Mouse (Mus musculus): ENCODE data around the gene Tek. TPM values are rescaled to one million over a fixed set of nuclear protein-coding genes. Genes with fewer than 3 reads are reported as not detected.

The Tek gene
- 6.0 and 7.3 TPM in 2 replicates for polyA plus RNA-seq (2015; fragmentation: Nextera tagmentation; extraction: Ambion mirVana)

DNA sequence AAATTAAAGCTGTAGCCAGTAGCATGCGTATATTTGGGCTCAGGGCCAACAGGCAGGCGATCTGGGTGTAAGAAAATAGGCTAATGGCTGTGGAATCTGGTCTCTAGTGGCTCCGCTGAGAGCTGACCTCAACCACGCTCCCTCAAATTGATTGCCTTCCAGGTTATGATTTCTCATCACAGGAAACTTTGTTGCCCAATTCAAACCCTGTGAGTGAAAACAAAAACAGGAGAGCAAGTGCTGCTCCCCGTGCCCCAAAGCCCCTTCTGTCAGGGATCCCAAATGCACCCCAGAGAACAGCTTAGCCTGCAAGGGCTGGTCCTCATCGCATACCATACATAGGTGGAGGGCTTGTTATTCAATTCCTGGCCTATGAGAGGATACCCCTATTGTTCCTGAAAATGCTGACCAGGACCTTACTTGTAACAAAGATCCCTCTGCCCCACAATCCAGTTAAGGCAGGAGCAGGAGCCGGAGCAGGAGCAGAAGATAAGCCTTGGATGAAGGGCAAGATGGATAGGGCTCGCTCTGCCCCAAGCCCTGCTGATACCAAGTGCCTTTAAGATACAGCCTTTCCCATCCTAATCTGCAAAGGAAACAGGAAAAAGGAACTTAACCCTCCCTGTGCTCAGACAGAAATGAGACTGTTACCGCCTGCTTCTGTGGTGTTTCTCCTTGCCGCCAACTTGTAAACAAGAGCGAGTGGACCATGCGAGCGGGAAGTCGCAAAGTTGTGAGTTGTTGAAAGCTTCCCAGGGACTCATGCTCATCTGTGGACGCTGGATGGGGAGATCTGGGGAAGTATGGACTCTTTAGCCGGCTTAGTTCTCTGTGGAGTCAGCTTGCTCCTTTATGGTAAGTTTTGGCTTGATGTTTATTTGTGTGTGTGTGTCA, at the start of gene Tek:
TSS of gene Tek (plus strand) at position 452 of the 894 bp plus-strand sequence.

Other genes starting within 250 kb of the Tek start
- gene Gm10306, start 182.7 kb upstream of the Tek start, polyA plus RNA-seq (2015; fragmentation: Nextera tagmentation; extraction: Ambion mirVana): 1.7 and 1.9 TPM in 2 replicates
- gene Caap1, start 182.5 kb upstream of the Tek start, polyA plus RNA-seq (2015; fragmentation: Nextera tagmentation; extraction: Ambion mirVana): 11.8 and 12.5 TPM in 2 replicates
- gene Plaa, start 136.0 kb upstream of the Tek start, polyA plus RNA-seq (2015; fragmentation: Nextera tagmentation; extraction: Ambion mirVana): 60.7 and 62.2 TPM in 2 replicates
- 24.8 and 27.8 TPM in 2 replicates for gene Ift74, start 124.8 kb upstream of the Tek start, polyA plus RNA-seq (2015; fragmentation: Nextera tagmentation; extraction: Ambion mirVana)
- 0.15 and 0.26 TPM in 2 replicates for gene Lrrc19, start 89.1 kb upstream of the Tek start, polyA plus RNA-seq (2015; fragmentation: Nextera tagmentation; extraction: Ambion mirVana)
- gene Eqtn, start 189.6 kb downstream of the Tek start, polyA plus RNA-seq (2015; fragmentation: Nextera tagmentation; extraction: Ambion mirVana): 0.20 and 0.27 TPM in 2 replicates
- 31.2 and 32.5 TPM in 2 replicates for gene Mysm1, start 239.8 kb downstream of the Tek start, polyA plus RNA-seq (2015; fragmentation: Nextera tagmentation; extraction: Ambion mirVana)